23 mouse cellular contexts compared by ENCODE assay signal in genomic region chr14:12191076-12191475, GRCm38 (mm10).
DNase-seq lines count a peak whose midpoint lies in the region; ATAC-seq and TF ChIP-seq lines count a peak whose summit lies in the region.
"Had no signal": no experiment of that assay in that cellular context is flagged by ENCODE, and none has a peak within 500 bp of the region (broad histone marks: within the 10 kb centered on the region; RNA-seq: fewer than 3 reads in every experiment).

No protein-coding gene starts in this region.

- TF ChIP-seq CTCF in liver, postnatal 0 days (IDR thresholded peaks at IDR 0.05; ENCODE audit: low read depth), result no peak

- no peak for DNase-seq in forebrain, embryonic 10.5 days (ENCODE audit: extremely low spot score, low spot score)
- no peak for DNase-seq in midbrain, embryonic 14.5 days
- DNase-seq in liver, postnatal 0 days, result no peak
- no peak for DNase-seq in cerebellum, adult 11 months
- no peak for DNase-seq in gastrocnemius, adult 8-10 months (ENCODE audit: low spot score in 2 of 2)
- DNase-seq: adrenal gland, adult 2 months; cerebellum, adult 18-20 months; cerebellum, postnatal 36 days; heart, adult 18-20 months; kidney, adult 11 months; kidney, postnatal 14 days; layer of hippocampus, adult 9-11 months; right cerebral cortex, postnatal 14 days; thymus, postnatal 14 days had no signal

- peak overlapping the region; percentile 85; the same call in 1 of the 2 replicates for H3K27ac ChIP-seq in forebrain, embryonic 10.5 days
- peak overlapping the region; percentile 85 for H3K27ac ChIP-seq in forebrain, embryonic 13.5 days
- H3K27ac ChIP-seq in hindbrain, embryonic 13.5 days, result peak overlapping the region; percentile 80
- H3K27ac ChIP-seq in midbrain, embryonic 14.5 days (replicated peaks; ENCODE audit: low read depth, low read length), result no peak overlapping the region
- no peak overlapping the region for H3K27ac ChIP-seq in liver, postnatal 0 days (ENCODE audit: low read depth)
- H3K27ac ChIP-seq: limb, embryonic 13.5 days; liver, embryonic 14.5 days; stomach, postnatal 0 days had no signal

- ATAC-seq in forebrain, embryonic 13.5 days, result no peak
- ATAC-seq in hindbrain, embryonic 13.5 days (ENCODE audit: low FRiP score), result no peak
- no peak for ATAC-seq in midbrain, embryonic 14.5 days (ENCODE audit: low FRiP score, low TSS enrichment)
- no peak for ATAC-seq in liver, postnatal 0 days
- ATAC-seq: CD4-positive, CD25-positive, alpha-beta regulatory T cell, adult 4 months; lung, postnatal 0 days had no signal

- no peaks in the 10 kb centered on the region for H3K9me3 ChIP-seq in forebrain, embryonic 10.5 days
- no peaks in the 10 kb centered on the region for H3K9me3 ChIP-seq in forebrain, embryonic 13.5 days (replicated peaks)
- no peaks in the 10 kb centered on the region for H3K9me3 ChIP-seq in hindbrain, embryonic 13.5 days
- H3K9me3 ChIP-seq in midbrain, embryonic 14.5 days (ENCODE audit: control insufficient read depth, low read length), result no peaks in the 10 kb centered on the region
- no peaks in the 10 kb centered on the region for H3K9me3 ChIP-seq in liver, postnatal 0 days (ENCODE audit: low read length)
- H3K9me3 ChIP-seq: G1E; limb, embryonic 13.5 days had no signal

- H3K4me3 ChIP-seq in forebrain, embryonic 10.5 days, result peak overlapping the region; percentile 39
- H3K4me3 ChIP-seq in forebrain, embryonic 13.5 days, result peak overlapping the region; percentile 24
- peak overlapping the region; percentile 12 for H3K4me3 ChIP-seq in hindbrain, embryonic 13.5 days
- no peak overlapping the region for H3K4me3 ChIP-seq in midbrain, embryonic 14.5 days (replicated peaks; ENCODE audit: low read depth, low read length)
- no peak overlapping the region for H3K4me3 ChIP-seq in liver, postnatal 0 days (ENCODE audit: low read depth, low read length)
- H3K4me3 ChIP-seq: erythroblast, embryonic 14.5 days; limb, embryonic 13.5 days had no signal

- peak overlapping the region; percentile 52 for H3K4me2 ChIP-seq in forebrain, embryonic 13.5 days
- H3K4me2 ChIP-seq in hindbrain, embryonic 13.5 days, result peak overlapping the region; percentile 44
- peak overlapping the region; percentile 37 for H3K4me2 ChIP-seq in midbrain, embryonic 14.5 days (ENCODE audit: low read length)
- H3K4me2 ChIP-seq in liver, postnatal 0 days (ENCODE audit: low read depth, low read length), result no peak overlapping the region
- H3K4me2 ChIP-seq: limb, embryonic 13.5 days had no signal

- H3K4me1 ChIP-seq in forebrain, embryonic 10.5 days, result peaks cover 54% of the 10 kb centered on the region
- peaks cover 61% of the 10 kb centered on the region for H3K4me1 ChIP-seq in forebrain, embryonic 13.5 days
- peaks cover 43% of the 10 kb centered on the region for H3K4me1 ChIP-seq in hindbrain, embryonic 13.5 days (replicated peaks)
- peaks cover 26% of the 10 kb centered on the region for H3K4me1 ChIP-seq in midbrain, embryonic 14.5 days (ENCODE audit: control insufficient read depth, insufficient read depth, low read length)
- H3K4me1 ChIP-seq in liver, postnatal 0 days (ENCODE audit: insufficient read depth), result no peaks in the 10 kb centered on the region

- 89% methylated on average over 6 of the region's 6 CpGs for WGBS in forebrain, embryonic 10.5 days
- WGBS in forebrain, embryonic 13.5 days, result 66% methylated on average over 6 of the region's 6 CpGs
- WGBS in hindbrain, embryonic 13.5 days, result 81% methylated on average over 6 of the region's 6 CpGs
- WGBS in midbrain, embryonic 14.5 days, result 79% methylated on average over 6 of the region's 6 CpGs
- WGBS in liver, postnatal 0 days (ENCODE audit: insufficient replicate concordance), result 89% methylated on average over 6 of the region's 6 CpGs

- no peaks in the 10 kb centered on the region for H3K27me3 ChIP-seq in forebrain, embryonic 10.5 days (ENCODE audit: poor library complexity, severe bottlenecking)
- H3K27me3 ChIP-seq in forebrain, embryonic 13.5 days, result no peaks in the 10 kb centered on the region
- no peaks in the 10 kb centered on the region for H3K27me3 ChIP-seq in hindbrain, embryonic 13.5 days
- H3K27me3 ChIP-seq in midbrain, embryonic 14.5 days (ENCODE audit: control insufficient read depth, insufficient read depth, low read length), result no peaks in the 10 kb centered on the region
- no peaks in the 10 kb centered on the region for H3K27me3 ChIP-seq in liver, postnatal 0 days (ENCODE audit: insufficient read depth, low read length)
- H3K27me3 ChIP-seq: limb, embryonic 13.5 days had no signal

- H3K9ac ChIP-seq in forebrain, embryonic 13.5 days, result peak overlapping the region; percentile 38; the same call in 1 of the 2 replicates
- H3K9ac ChIP-seq in hindbrain, embryonic 13.5 days, result 0 out of 2 replicates have a peak overlapping the region, but pooled peaks have one; percentile 10
- H3K9ac ChIP-seq in midbrain, embryonic 14.5 days (replicated peaks; ENCODE audit: low read length), result no peak overlapping the region; the same call in 1 of the 2 replicates
- H3K9ac ChIP-seq in liver, postnatal 0 days (replicated peaks), result no peak overlapping the region
- H3K9ac ChIP-seq: limb, embryonic 13.5 days; liver, embryonic 14.5 days had no signal

- no peak for TF ChIP-seq EP300 in liver, postnatal 0 days (IDR thresholded peaks at IDR 0.05; ENCODE audit: low read depth)

- no peaks in the 10 kb centered on the region; the same call in 1 of the 2 replicates for H3K36me3 ChIP-seq in forebrain, embryonic 10.5 days (replicated peaks)
- H3K36me3 ChIP-seq in forebrain, embryonic 13.5 days (ENCODE audit: poor library complexity, severe bottlenecking), result no peaks in the 10 kb centered on the region
- H3K36me3 ChIP-seq in hindbrain, embryonic 13.5 days, result no peaks in the 10 kb centered on the region
- H3K36me3 ChIP-seq in midbrain, embryonic 14.5 days (ENCODE audit: control insufficient read depth, insufficient read depth, low read length), result no peaks in the 10 kb centered on the region
- H3K36me3 ChIP-seq in liver, postnatal 0 days (replicated peaks; ENCODE audit: insufficient read depth, low read length), result no peaks in the 10 kb centered on the region
- H3K36me3 ChIP-seq: G1E; limb, embryonic 13.5 days had no signal

Comparison
In these comparisons a context has a peak if more than half of its experiments do, and no peak if none do; other contexts are left out.
1. H3K27ac ChIP-seq: peak in forebrain, embryonic 10.5 days (single experiment), forebrain, embryonic 13.5 days (single experiment) and hindbrain, embryonic 13.5 days (single experiment); none in midbrain, embryonic 14.5 days (single experiment) and liver, postnatal 0 days (single experiment).
2. H3K4me3 ChIP-seq: peak in forebrain, embryonic 10.5 days (single experiment), forebrain, embryonic 13.5 days (single experiment) and hindbrain, embryonic 13.5 days (single experiment); none in midbrain, embryonic 14.5 days (single experiment) and liver, postnatal 0 days (single experiment).
3. H3K9ac ChIP-seq: peak in forebrain, embryonic 13.5 days (single experiment) and hindbrain, embryonic 13.5 days (single experiment); none in midbrain, embryonic 14.5 days (single experiment) and liver, postnatal 0 days (single experiment).